Mouse (Mus musculus) inflammation-experienced regulatory T-cells, adult 6 months (primary cell): ENCODE results near the gene Gm20815. TPM values are rescaled to one million over a fixed set of nuclear protein-coding genes. Genes with fewer than 3 reads are reported as not detected.
"Not testable (repeated sequence)": the region's sequence is repeated elsewhere in the genome, so short reads cannot be mapped to it uniquely, and the experiment has no call there.

Experiments used
- ATAC-seq: one replicate; pipeline ENCODE4 v1.8.0; 2017
- polyA plus RNA-seq, 3 experiments: library from polyadenylated mRNA; unstranded; fragments of 100-300 nt; shearing (Covaris generic); gene quantifications; one replicate each; pipeline ENCODE4 v1.2.1; 2017

The Gm20815 gene
- not detected for polyA plus RNA-seq

- not testable (repeated sequence) for ATAC-seq
Measured at GRCm38 (mm10) chrY:8835069-8835468, at the start of gene Gm20815. Gene Gm20815, minus strand, starts transcription at chrY:8835169.
